Mouse (Mus musculus) kidney, embryonic 16.5 days (tissue): ENCODE measurements around the gene Etv6. TPM values are rescaled to one million over a fixed set of nuclear protein-coding genes. Genes with fewer than 3 reads are reported as not detected.

Experiments used
- ATAC-seq: fragments of 200-750 bp; cut with Nextera tagmentation; 2 replicates; pipeline ENCODE4 v1.8.0; 2017; ENCODE audit warnings: moderate TSS enrichment; ENCODE audit not compliant: low FRiP score, low TSS enrichment
- H3K27ac ChIP-seq: fragments of 300-500 bp; sonication (generic); 2 replicates; pipeline ENCODE4 v1.5.1; 2014; ENCODE audit warnings: low read length
- H3K27me3 ChIP-seq: fragments of 300-500 bp; sonication (generic); 2 replicates; pipeline ENCODE4 v1.6.1; 2014; ENCODE audit warnings: low read length, control low read depth, mixed read lengths; ENCODE audit not compliant: insufficient read depth
- H3K36me3 ChIP-seq: fragments of 300-500 bp; sonication (generic); 2 replicates; pipeline ENCODE4 v1.6.1; 2014; ENCODE audit warnings: low read length, control low read depth, mixed read lengths; ENCODE audit not compliant: insufficient read depth
- H3K4me1 ChIP-seq: fragments of 300-500 bp; sonication (generic); 2 replicates; pipeline ENCODE4 v1.6.1; 2014; ENCODE audit warnings: low read length, control low read depth, mixed read lengths; ENCODE audit not compliant: insufficient read depth
- H3K4me2 ChIP-seq: fragments of 300-500 bp; sonication (generic); replicated peaks from 2 replicates; pipeline ENCODE4 v1.6.1; 2014; ENCODE audit warnings: low read depth, low read length
- H3K4me3 ChIP-seq: fragments of 300-500 bp; sonication (generic); 2 replicates; pipeline ENCODE4 v1.5.1; 2014; ENCODE audit warnings: mild to moderate bottlenecking, low read length
- H3K9ac ChIP-seq: fragments of 300-500 bp; sonication (generic); replicated peaks from 2 replicates; pipeline ENCODE4 v1.6.1; 2014; ENCODE audit warnings: low read length
- H3K9me3 ChIP-seq: fragments of 300-500 bp; sonication (generic); 2 replicates; pipeline ENCODE4 v1.6.1; 2016; ENCODE audit warnings: low read length, control low read depth
- whole genome bisulfite sequencing: fragments of 180-500 bp; shearing (Covaris S2); extraction: QIAGEN DNeasy Blood & Tissue Kit; methylation state at CpG from one replicate; pipeline ENCODE4 v1.1.7; 2014; 5-methylcytosine and 5-hydroxymethylcytosine counted together
- polyA plus RNA-seq: library from polyadenylated mRNA; unstranded; fragments of >200 nt; fragmentation: Nextera tagmentation; extraction: Ambion mirVana; gene quantifications from 2 replicates; pipeline ENCODE4 v1.2.1, GENCODE M21; 2015

Gene Etv6
- polyA plus RNA-seq, 1 experiment from 2014 or later = 12.6 TPM

DNA sequence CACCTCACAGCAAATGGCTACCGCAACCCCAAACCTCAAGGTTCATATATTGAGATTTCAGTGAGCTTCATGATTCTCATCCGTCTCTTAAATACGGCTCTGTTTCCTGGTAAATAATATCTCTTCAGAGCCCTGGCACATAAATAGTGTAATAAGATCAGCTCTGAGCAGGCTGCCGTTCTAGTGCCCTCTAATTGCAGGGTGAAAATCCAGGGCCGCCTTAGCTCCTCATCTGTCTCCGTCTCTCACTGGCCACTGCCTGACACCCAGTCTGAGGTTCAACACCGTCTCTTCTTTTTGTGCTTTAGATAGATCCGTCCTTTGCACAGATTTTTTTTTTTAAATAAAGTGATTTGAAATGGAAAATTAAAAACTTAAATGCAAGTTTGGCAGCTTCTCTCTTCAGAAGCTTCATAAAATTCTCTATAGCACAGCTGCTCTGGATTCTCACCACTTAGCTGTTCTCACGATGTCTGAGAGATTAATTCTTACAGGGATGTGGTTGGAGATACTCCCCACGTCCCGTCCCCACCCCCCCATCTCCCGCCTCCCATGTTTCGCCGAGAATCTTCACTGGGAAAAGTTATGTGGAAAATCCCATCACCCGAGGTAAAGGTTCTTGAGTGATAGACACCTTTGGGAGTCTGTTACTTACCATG lies 115.7 kb downstream of the Etv6 start:
- H3K4me2 ChIP-seq = no peak overlapping the region; the same call in 1 of the 2 replicates
- H3K9me3 ChIP-seq = no peaks in the 10 kb centered on the region
- no peak for ATAC-seq
- H3K9ac ChIP-seq = no peak overlapping the region
- H3K27ac ChIP-seq = peak overlapping the region; percentile 48; the same call in 1 of the 2 replicates
- no peaks in the 10 kb centered on the region for H3K36me3 ChIP-seq
- no peaks in the 10 kb centered on the region for H3K27me3 ChIP-seq
- peaks cover 33% of the 10 kb centered on the region for H3K4me1 ChIP-seq
- WGBS = 48% methylated on average over 15 of the region's 15 CpGs
- no peak overlapping the region for H3K4me3 ChIP-seq

DNA sequence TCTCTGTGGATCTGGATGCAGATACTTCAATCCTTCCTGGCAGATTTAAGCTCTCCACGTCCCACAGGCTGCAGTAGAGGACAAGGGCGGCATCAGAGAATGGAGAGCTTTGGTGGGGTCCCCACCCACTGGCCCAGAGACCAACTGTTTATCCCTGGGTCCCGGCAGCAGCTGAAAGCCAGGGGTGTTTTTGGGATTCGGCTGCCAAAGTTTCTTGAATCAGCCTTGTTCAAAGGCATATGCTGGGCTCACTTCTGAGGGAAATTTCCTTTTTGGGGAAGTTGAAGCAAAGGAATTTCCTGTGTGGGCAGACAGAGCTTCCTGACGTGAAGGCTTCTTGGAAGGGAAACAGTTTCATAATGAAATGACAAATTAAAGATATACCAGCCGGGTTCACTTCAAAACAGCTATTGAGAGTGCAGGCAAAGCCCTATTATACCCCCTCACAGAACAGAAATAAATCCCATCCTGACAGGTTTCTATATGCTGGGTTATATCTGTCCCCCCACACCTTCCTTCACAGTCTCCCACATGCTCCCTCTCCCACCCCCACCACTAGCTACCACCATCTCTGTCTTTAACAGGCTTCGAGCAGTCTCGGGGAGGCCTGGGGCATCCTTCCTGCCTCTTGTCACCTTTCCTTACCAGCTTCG lies 116.5 kb downstream of the Etv6 start:
- H3K4me1 ChIP-seq = peaks cover 33% of the 10 kb centered on the region

DNA sequence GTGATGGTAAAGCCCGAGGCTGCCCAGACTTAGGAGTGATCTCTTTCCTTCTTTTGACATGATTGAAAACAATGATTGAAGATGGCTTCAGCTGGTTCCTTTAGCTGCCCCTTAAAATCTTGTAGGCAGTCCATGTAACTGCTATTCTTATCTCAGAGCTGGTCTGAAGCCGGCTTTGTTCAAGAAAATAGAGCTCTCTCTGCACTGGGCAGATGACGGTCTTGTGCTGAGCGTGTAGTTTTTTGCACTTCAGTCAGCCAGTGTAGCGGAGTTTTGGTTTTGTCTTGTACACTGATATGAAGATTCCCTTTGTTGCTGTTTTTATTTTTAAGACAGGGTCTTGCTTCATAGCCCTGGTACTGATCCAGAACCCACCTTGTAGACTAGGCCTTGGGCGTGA lies 117.0 kb downstream of the Etv6 start:
- no peak overlapping the region for H3K4me2 ChIP-seq
- H3K9me3 ChIP-seq = no peaks in the 10 kb centered on the region
- no peak for ATAC-seq
- no peak overlapping the region for H3K4me3 ChIP-seq
- WGBS = 75% methylated on average over 6 of the region's 6 CpGs
- no peaks in the 10 kb centered on the region for H3K27me3 ChIP-seq
- no peak overlapping the region for H3K9ac ChIP-seq
- no peaks in the 10 kb centered on the region for H3K36me3 ChIP-seq
- peak overlapping the region; percentile 79 for H3K27ac ChIP-seq
- peaks cover 32% of the 10 kb centered on the region for H3K4me1 ChIP-seq

More for the DNA sequence above, 116.5 kb downstream of the Etv6 start:
- H3K4me3 ChIP-seq = no peak overlapping the region
- no peak overlapping the region for H3K4me2 ChIP-seq
- peak overlapping the region; percentile 79 for H3K27ac ChIP-seq
- WGBS = 55% methylated on average over 9 of the region's 9 CpGs
- H3K36me3 ChIP-seq = no peaks in the 10 kb centered on the region
- H3K9me3 ChIP-seq = no peaks in the 10 kb centered on the region
- no peaks in the 10 kb centered on the region for H3K27me3 ChIP-seq
- H3K9ac ChIP-seq = no peak overlapping the region
- ATAC-seq = peak; percentile 53

DNA sequence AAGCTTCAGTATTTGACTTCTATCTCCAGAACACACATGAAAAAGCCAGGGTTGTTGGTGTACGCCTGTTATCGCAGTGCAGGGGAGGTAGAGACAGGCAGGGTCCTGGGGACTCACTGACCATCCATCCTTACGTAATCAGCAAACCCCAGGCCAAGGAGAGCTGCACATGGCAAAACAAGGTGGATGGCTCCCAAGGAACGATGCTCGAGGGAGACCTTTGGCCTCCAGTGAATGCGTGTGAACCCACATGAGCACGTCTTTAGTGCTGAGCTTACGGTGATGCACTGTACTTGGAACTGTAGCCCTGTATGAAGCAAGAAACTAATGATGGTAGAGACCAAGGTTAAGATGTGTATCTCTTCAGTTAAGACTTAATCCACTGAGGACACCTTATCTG lies 119.2 kb downstream of the Etv6 start:
- no peaks in the 10 kb centered on the region for H3K36me3 ChIP-seq
- WGBS = 87% methylated on average over 8 of the region's 8 CpGs
- H3K9me3 ChIP-seq = no peaks in the 10 kb centered on the region
- no peak overlapping the region for H3K27ac ChIP-seq
- H3K4me2 ChIP-seq = no peak overlapping the region
- H3K9ac ChIP-seq = no peak overlapping the region
- H3K4me3 ChIP-seq = no peak overlapping the region
- peaks cover 21% of the 10 kb centered on the region for H3K4me1 ChIP-seq
- H3K27me3 ChIP-seq = no peaks in the 10 kb centered on the region
- no peak for ATAC-seq

DNA sequence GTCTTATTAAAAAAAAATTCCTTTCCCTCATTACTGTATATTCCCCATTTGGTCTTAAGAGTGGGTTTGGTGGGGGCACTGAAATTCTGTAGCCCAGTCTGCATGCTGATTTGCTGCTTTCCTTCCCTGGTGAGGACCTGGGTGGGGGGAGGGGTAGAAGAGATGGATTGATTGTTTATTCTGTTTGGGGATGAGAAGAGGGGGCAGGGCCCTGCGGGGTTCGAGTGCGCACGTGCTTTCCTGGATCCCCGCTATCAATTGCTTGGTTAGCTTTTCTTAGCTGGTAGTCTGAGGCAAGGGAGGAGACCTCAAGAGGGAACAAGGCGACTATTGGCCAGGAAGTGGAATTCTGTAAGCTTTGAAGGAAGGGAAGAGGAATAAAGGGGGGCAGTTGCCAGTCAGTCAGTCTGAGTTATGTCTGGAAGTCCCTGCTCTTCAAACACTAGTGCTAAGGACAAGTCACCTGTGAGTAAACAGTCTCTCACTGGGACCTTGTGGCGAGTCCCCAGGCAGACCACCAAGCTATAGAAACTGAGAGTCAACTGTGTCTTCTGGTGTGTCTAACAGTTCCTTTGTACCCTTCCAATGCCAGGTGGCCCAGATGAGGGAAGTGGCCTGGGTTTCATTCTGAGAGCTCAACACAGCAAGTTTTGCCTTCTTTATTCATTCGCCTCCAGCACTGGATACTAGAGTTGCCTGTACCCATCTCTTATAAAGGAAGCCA lies 120.6 kb downstream of the Etv6 start:
- ATAC-seq = no peak
- peaks cover 13% of the 10 kb centered on the region for H3K4me1 ChIP-seq
- no peaks in the 10 kb centered on the region for H3K9me3 ChIP-seq
- H3K27me3 ChIP-seq = no peaks in the 10 kb centered on the region
- H3K4me3 ChIP-seq = no peak overlapping the region
- H3K36me3 ChIP-seq = no peaks in the 10 kb centered on the region
- WGBS = 52% methylated on average over 8 of the region's 8 CpGs
- no peak overlapping the region for H3K27ac ChIP-seq
- no peak overlapping the region for H3K9ac ChIP-seq
- H3K4me2 ChIP-seq = no peak overlapping the region

DNA sequence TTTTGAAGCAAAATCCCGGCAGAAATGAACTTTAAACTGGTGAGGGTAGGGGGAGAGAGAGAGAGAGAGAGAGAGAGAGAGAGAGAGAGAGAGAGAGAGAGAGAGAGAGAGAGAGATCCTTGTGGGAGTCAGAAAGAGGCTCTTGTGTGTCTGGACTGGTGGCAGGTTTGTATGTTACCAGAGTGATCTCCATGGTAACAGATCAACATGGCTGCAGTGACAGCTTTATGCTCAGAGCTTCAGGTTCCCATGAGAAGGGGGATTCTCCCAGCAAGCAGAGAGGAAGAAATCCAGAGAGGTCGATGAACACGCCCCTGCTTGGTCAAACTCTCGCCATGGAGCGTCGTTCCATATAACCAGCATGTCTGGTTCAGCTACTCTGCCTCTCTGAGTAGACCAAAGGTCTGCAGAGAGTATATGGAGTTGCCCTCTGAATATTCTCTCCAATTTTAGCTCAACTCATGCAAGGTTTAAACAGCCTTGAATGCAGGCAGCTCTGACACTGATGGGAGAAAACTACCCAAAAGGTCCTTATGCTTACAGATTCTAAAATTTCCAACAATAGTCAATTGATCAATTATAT lies 122.1 kb downstream of the Etv6 start:
- no peak overlapping the region for H3K4me3 ChIP-seq
- ATAC-seq = peak; percentile 57; the same call in 1 of the 2 replicates
- no peak overlapping the region for H3K9ac ChIP-seq
- H3K4me1 ChIP-seq = peaks cover 15% of the 10 kb centered on the region
- WGBS = 26% methylated on average over 6 of the region's 6 CpGs
- H3K36me3 ChIP-seq = 0 out of 2 replicates have a peak, but pooled peaks cover 5% of the 10 kb centered on the region
- no peaks in the 10 kb centered on the region for H3K9me3 ChIP-seq
- H3K27me3 ChIP-seq = no peaks in the 10 kb centered on the region
- H3K27ac ChIP-seq = no peak overlapping the region
- no peak overlapping the region for H3K4me2 ChIP-seq

DNA sequence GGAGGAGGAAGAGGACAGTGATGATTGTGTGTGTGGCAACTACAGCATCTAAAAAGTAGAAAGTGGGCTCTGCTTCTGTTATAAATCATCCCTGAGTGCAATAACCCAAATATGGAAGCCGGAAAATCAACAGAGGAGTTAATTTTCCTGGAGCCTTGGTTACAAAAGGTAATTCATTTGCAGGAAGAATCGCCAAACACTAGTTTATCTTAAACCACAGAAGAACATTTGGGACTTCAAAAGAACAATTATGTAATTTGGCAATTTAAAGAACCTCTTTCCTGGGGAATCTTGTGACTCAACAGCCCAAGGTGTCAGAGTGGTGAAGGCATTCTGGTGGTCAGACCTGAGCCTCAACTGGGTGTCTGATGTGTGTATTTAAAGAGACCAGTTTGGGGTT lies 122.7 kb downstream of the Etv6 start:
- no peak for ATAC-seq
- H3K27ac ChIP-seq = no peak overlapping the region
- peaks cover 12% of the 10 kb centered on the region for H3K4me1 ChIP-seq
- H3K9ac ChIP-seq = no peak overlapping the region
- H3K27me3 ChIP-seq = no peaks in the 10 kb centered on the region
- H3K4me2 ChIP-seq = no peak overlapping the region
- WGBS = 53% methylated on average over 2 of the region's 2 CpGs
- 0 out of 2 replicates have a peak, but pooled peaks cover 5% of the 10 kb centered on the region for H3K36me3 ChIP-seq
- H3K9me3 ChIP-seq = no peaks in the 10 kb centered on the region
- no peak overlapping the region for H3K4me3 ChIP-seq

DNA sequence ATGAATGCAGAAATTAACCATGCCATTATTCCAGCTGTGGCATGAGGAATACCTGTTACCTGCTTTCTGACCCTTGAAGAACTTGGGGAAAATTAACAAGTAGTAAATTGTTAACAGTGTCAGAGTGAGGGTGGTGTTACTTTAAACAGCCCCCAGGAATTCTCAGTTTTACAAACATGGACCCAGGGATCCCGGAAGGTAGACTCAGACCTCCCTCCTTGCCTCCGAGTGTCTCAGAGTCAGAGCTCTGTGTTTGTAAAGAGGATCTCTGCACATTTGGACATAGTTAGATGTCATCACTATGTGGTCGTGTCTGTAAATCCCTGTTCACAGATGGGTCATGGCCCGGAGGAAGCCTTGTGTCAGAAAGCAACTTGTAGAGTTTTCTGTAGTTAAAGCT lies 124.2 kb downstream of the Etv6 start:
- no peak overlapping the region for H3K4me2 ChIP-seq
- H3K4me3 ChIP-seq = no peak overlapping the region
- H3K27me3 ChIP-seq = no peaks in the 10 kb centered on the region
- no peaks in the 10 kb centered on the region for H3K9me3 ChIP-seq
- no peak overlapping the region for H3K9ac ChIP-seq
- H3K36me3 ChIP-seq = 0 out of 2 replicates have a peak, but pooled peaks cover 5% of the 10 kb centered on the region
- no peak for ATAC-seq
- H3K4me1 ChIP-seq = peaks cover 12% of the 10 kb centered on the region
- 74% methylated on average over 4 of the region's 4 CpGs for WGBS
- H3K27ac ChIP-seq = no peak overlapping the region

DNA sequence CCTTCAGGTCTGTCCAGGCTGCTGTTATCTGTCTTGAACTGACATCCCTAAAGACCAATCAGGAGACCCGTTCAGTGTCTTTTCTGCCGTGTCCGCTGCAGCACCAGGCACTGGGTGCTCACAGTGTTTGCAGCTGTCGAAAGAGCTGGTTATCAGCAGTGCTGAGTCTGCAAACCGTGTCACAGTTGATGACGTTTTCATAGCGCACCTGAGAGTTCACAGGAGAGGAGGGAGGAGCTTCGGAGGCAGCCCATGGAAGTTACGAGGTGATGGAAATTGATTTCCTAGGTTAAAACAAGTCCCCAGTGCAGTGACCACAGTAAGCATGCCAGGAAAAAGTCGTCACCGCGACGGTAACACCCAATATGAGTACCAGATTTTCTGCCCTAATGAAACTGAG lies 125.5 kb downstream of the Etv6 start:
- ATAC-seq = no peak
- H3K36me3 ChIP-seq = 0 out of 2 replicates have a peak, but pooled peaks cover 5% of the 10 kb centered on the region
- H3K27me3 ChIP-seq = no peaks in the 10 kb centered on the region
- H3K4me3 ChIP-seq = no peak overlapping the region
- H3K4me1 ChIP-seq = peaks cover 12% of the 10 kb centered on the region
- H3K4me2 ChIP-seq = no peak overlapping the region
- no peak overlapping the region for H3K27ac ChIP-seq
- no peak overlapping the region for H3K9ac ChIP-seq
- WGBS = 64% methylated on average over 13 of the region's 13 CpGs
- H3K9me3 ChIP-seq = no peaks in the 10 kb centered on the region
